17 mouse cellular contexts compared by ENCODE assay signal in the genomic region with DNA sequence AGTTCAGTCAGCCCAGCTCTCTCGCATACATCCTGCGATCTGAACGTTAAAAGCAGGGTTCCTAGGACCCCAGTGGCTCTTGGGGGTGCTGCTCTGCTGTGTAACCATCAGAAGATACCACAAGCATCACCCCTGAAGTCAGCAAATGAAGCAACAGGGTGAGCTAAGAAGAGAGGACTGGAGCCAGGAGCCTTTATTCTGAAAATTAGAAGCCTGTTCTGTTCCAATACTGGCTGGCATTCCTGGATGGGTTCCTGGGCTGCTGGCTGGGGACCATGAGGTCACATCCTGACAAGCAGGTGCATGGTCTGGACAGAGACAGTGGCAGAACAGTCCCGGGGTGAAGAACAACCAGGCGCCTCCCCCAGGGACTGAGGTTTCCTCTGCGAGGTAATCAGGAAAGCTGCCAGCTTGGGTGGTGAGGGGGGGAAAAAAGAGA. TPM values are rescaled to one million over a fixed set of nuclear protein-coding genes. Genes with fewer than 3 reads are reported as not detected.
DNase-seq lines count a peak whose midpoint lies in the region; ATAC-seq and TF ChIP-seq lines count a peak whose summit lies in the region.
"Had no signal": no experiment of that assay in that cellular context is flagged by ENCODE, and none has a peak within 500 bp of the region (broad histone marks: within the 10 kb centered on the region; RNA-seq: fewer than 3 reads in every experiment).

No protein-coding gene starts in this region.

- 0 out of 2 replicates have a peak overlapping the region, but pooled peaks have one; percentile 14 for H3K27ac ChIP-seq in layer of hippocampus, adult 2 months
- H3K27ac ChIP-seq: embryonic facial prominence, embryonic 15.5 days; heart, adult 2 months; kidney, embryonic 15.5 days; liver, embryonic 15.5 days; stomach, embryonic 15.5 days had no signal

- ATAC-seq in frontal cortex, adult (ENCODE audit: low TSS enrichment): peak; percentile 52; the same call in 1 of the 2 replicates

- no peak overlapping the region for H3K4me3 ChIP-seq in layer of hippocampus, adult 2 months
- H3K4me3 ChIP-seq: embryonic facial prominence, embryonic 15.5 days; heart, adult 2 months; kidney, embryonic 15.5 days; liver, embryonic 15.5 days; stomach, embryonic 15.5 days had no signal

- no peak for DNase-seq in frontal cortex, adult 2 months (ENCODE audit: extremely low spot score in 1 of 2, low spot score in 1 of 2)
- DNase-seq in layer of hippocampus, adult 2 months (ENCODE audit: low spot score in 2 of 2): no peak
- DNase-seq in layer of hippocampus, adult 11-12 months (ENCODE audit: low spot score): no peak
- peak; percentile 52 for DNase-seq in NIH3T3 (ENCODE audit: low read depth)
- peak; percentile 64 for DNase-seq in cerebellum, adult 9-10 months
- DNase-seq in spleen, postnatal 4 days (ENCODE audit: low spot score in 2 of 2): no peak
- no peak for DNase-seq in left cerebral cortex, adult 18-20 months (ENCODE audit: low spot score in 2 of 2)
- DNase-seq: heart, adult 2 months; thymus, postnatal 25 days had no signal

- TF ChIP-seq CTCF in layer of hippocampus, adult 2 months (conservative IDR thresholded peaks at IDR 0.05): no peak

RNA-seq across cellular contexts. Expression of gene Bdkrb2, which starts 11.5 kb away (rescaled TPM):
- 0.19 and 0.32 TPM in 2 replicates for polyA plus RNA-seq in frontal cortex, adult 2 months (2012; rRNA removed)
- total RNA-seq in layer of hippocampus, adult 2 months (2021): under 1 TPM; 0.28 to 0.69 TPM
- under 1 TPM; 0.58 to 0.96 TPM for total RNA-seq in left cerebral cortex, adult 18-20 months (2021)
- total RNA-seq: megakaryocyte, adult 5-6 weeks had no signal

RNA-seq across cellular contexts. Expression of gene Bdkrb1, which starts 51.3 kb away (rescaled TPM):
- not detected in 2 replicates for polyA plus RNA-seq in frontal cortex, adult 2 months (2012; rRNA removed)
- not detected for total RNA-seq in layer of hippocampus, adult 2 months (2021)
- not detected for total RNA-seq in left cerebral cortex, adult 18-20 months (2021)
- total RNA-seq: heart, adult 2 months; layer of hippocampus, postnatal 14 days; megakaryocyte, adult 5-6 weeks had no signal
- polyA plus RNA-seq: limb, embryonic 11.5 days; liver, embryonic 15.5 days had no signal

Comparison
In these comparisons a context has a peak if more than half of its experiments do, and no peak if none do; other contexts are left out.
1. DNase-seq: peak in NIH3T3 (single experiment) and cerebellum, adult 9-10 months (single experiment); none in frontal cortex, adult 2 months (0 of 2), layer of hippocampus, adult 2 months (0 of 2), layer of hippocampus, adult 11-12 months (single experiment), spleen, postnatal 4 days (0 of 2) and left cerebral cortex, adult 18-20 months (0 of 2).